Mouse (Mus musculus) forebrain, embryonic 14.5 days (tissue): ENCODE measurements around the gene Rbm15. TPM values are rescaled to one million over a fixed set of nuclear protein-coding genes. Genes with fewer than 3 reads are reported as not detected.
A peak's percentile ranks its signal among the peaks of the same experiment; 100 is the strongest.

Experiments
- ATAC-seq: fragments of 200-750 bp; cut with Nextera tagmentation; 2 replicates; pipeline ENCODE4 v1.8.0; 2017; ENCODE audit warnings: mild to moderate bottlenecking, moderate library complexity
- DNase-seq: peaks from one replicate; pipeline ENCODE4 v3.0.0-alpha.2; 2015; ENCODE audit warnings: low spot score
- H3K27ac ChIP-seq: fragments of 300-500 bp; sonication (generic); 2 replicates; pipeline ENCODE4 v1.5.1; 2014; ENCODE audit warnings: low read depth, mild to moderate bottlenecking, control low read depth, low read length, moderate library complexity
- H3K27me3 ChIP-seq: fragments of 300-500 bp; sonication (generic); replicated peaks from 2 replicates; pipeline ENCODE4 v1.6.1; 2014; ENCODE audit warnings: low read length, control low read depth, mixed read lengths; ENCODE audit not compliant: control insufficient read depth, insufficient read depth
- H3K36me3 ChIP-seq: fragments of 300-500 bp; sonication (generic); 2 replicates; pipeline ENCODE4 v1.6.1; 2014; ENCODE audit warnings: low read length, control low read depth; ENCODE audit not compliant: control insufficient read depth, insufficient read depth
- H3K4me1 ChIP-seq: fragments of 300-500 bp; sonication (generic); 2 replicates; pipeline ENCODE4 v1.6.1; 2014; ENCODE audit warnings: antibody characterized with exemption, low read length, control low read depth; ENCODE audit not compliant: control insufficient read depth, insufficient read depth
- H3K4me2 ChIP-seq: fragments of 300-500 bp; sonication (generic); 2 replicates; pipeline ENCODE4 v1.6.1; 2014; ENCODE audit warnings: mild to moderate bottlenecking, control low read depth, low read length
- H3K4me3 ChIP-seq: fragments of 300-500 bp; sonication (generic); 2 replicates; pipeline ENCODE4 v1.5.1; 2014; ENCODE audit warnings: low read depth, low read length, control low read depth
- H3K9ac ChIP-seq: fragments of 300-500 bp; sonication (generic); 2 replicates; pipeline ENCODE4 v1.6.1; 2014; ENCODE audit warnings: mild to moderate bottlenecking, low read length, control low read depth, moderate library complexity
- H3K9me3 ChIP-seq: fragments of 300-500 bp; sonication (generic); replicated peaks from 2 replicates; pipeline ENCODE4 v1.6.1; 2016; ENCODE audit warnings: low read length, control low read depth, mixed read lengths; ENCODE audit not compliant: control insufficient read depth
- WGBS: fragments of 180-500 bp; shearing (Covaris S2); extraction: QIAGEN DNeasy Blood & Tissue Kit; methylation state at CpG from one replicate; pipeline ENCODE4 v1.1.7; 2014; 5-methylcytosine and 5-hydroxymethylcytosine counted together
- polyA plus RNA-seq: library from polyadenylated mRNA; unstranded; fragments of >200 nt; fragmentation: Nextera tagmentation; extraction: Ambion mirVana; gene quantifications from 2 replicates; pipeline ENCODE4 v1.2.1, GENCODE M21; 2014

Gene Rbm15
- 9.1 and 10.2 TPM in 2 replicates for polyA plus RNA-seq

DNA sequence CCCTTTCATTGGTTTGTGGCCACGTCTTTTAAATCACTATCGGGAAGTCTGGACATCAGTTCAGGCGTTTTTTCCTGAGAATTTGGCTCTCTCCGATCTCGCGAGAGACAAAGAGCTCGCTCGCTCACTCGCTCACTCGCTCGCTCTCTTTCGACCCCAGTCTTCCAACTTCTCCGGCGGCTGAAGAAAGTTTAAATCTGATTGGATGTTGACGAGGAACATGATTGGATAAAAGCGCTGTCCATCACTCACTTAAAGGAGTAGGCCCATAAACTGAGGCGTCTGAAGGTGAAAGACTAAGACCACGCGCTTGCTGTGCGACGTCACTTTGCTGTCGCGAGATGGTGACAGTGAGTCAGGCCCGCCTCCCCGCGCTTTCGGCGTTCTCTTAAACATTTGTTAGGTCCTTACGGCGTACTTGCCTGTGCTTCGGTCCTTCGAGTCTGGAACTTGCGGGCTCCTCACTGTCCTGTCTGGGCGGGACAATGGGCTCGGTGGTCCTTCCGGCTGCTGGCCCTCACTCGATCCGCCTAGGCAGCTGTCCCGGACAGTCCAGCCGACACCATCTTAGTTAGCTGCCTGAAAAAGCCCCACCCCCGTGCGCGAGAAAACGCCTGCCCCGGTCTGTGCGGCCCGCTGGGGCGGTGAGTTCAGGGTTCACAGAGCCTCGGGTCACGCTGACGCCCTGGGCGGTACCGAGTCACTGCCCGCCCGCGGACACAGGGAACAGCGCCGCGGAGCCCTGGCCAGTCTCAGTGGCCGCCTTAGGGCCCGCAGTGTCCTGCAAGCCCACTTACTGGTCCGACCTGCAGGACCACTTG is at the start of gene Rbm15:
TSS of gene Rbm15 (minus strand) at position 293 of the 821 bp plus-strand sequence.
- Histone ChIP-seq H3K9ac (peak within 1 kb of the TSS; percentile 87), H3K4me3 (peak within 1 kb of the TSS; percentile 96), H3K4me1 (peaks cover 21% of the 10 kb centered on the region), H3K36me3 (peaks cover 18% of the 10 kb centered on the region), H3K27me3 (no peaks in the 10 kb centered on the region), H3K4me2 (peak within 1 kb of the TSS; percentile 84), H3K27ac (peak within 1 kb of the TSS; percentile 94), H3K9me3 (no peaks in the 10 kb centered on the region)
- peak; percentile 100 for DNase-seq
- WGBS = under 1% methylated on average over 62 of the region's 62 CpGs
- ATAC-seq = peak; percentile 95

DNA sequence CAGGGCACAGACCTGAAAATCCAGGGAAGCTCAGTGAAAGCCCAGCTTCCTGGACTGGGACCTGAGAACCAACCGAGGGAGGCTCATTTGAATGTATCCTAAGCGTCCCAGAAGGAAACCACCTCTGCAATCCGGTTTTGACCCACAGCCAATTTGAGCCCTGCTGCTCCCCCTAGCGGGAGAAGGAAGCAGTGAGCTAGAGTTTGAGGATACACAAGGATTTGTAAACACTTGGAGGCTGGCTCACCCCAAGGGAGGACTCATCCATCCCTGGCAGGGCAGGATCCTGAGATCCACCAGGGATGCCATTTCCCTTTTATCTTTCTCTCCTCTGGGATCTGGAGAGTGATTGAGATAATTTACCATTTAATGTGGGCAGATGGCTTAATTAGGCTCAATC is 45.9 kb upstream of the Rbm15 start:
- Histone ChIP-seq H3K27ac (no peak overlapping the region), H3K9ac (no peak overlapping the region), H3K4me1 (no peaks in the 10 kb centered on the region), H3K27me3 (no peaks in the 10 kb centered on the region), H3K36me3 (no peaks in the 10 kb centered on the region), H3K4me2 (no peak overlapping the region), H3K9me3 (no peaks in the 10 kb centered on the region), H3K4me3 (no peak overlapping the region)
- DNase-seq (peak; percentile 64), ATAC-seq (no peak)
- 0% methylated on average over 4 of the region's 4 CpGs for WGBS

- no peak overlapping the region for H3K27ac ChIP-seq
- H3K4me3 ChIP-seq = no peak overlapping the region
- H3K27me3 ChIP-seq = no peaks in the 10 kb centered on the region
- no peaks in the 10 kb centered on the region for H3K4me1 ChIP-seq
- ATAC-seq = no peak
- no peak for DNase-seq
- H3K4me2 ChIP-seq = no peak overlapping the region
- no peaks in the 10 kb centered on the region for H3K9me3 ChIP-seq
- no peak overlapping the region for H3K9ac ChIP-seq
- WGBS = 93% methylated on average over 5 of the region's 5 CpGs
- H3K36me3 ChIP-seq = no peaks in the 10 kb centered on the region
These were observed 45.2 kb upstream of the Rbm15 start for GRCm38 (mm10) chr3:107378626-107379025.

GRCm38 (mm10) chr3:107374948-107375664 is 41.6 kb upstream of the Rbm15 start:
- no peak for ATAC-seq

GRCm38 (mm10) chr3:107369156-107369555 is 35.7 kb upstream of the Rbm15 start:
- H3K9me3 ChIP-seq = no peaks in the 10 kb centered on the region
- no peaks in the 10 kb centered on the region for H3K27me3 ChIP-seq
- H3K27ac ChIP-seq = no peak overlapping the region
- no peak overlapping the region for H3K9ac ChIP-seq
- H3K4me2 ChIP-seq = no peak overlapping the region
- H3K36me3 ChIP-seq = no peaks in the 10 kb centered on the region
- H3K4me3 ChIP-seq = no peak overlapping the region
- ATAC-seq (no peak), DNase-seq (no peak)
- H3K4me1 ChIP-seq = 0 out of 2 replicates have a peak, but pooled peaks cover 2% of the 10 kb centered on the region
- WGBS = 81% methylated on average over 6 of the region's 6 CpGs

More at GRCm38 (mm10) chr3:107374948-107375664, 41.6 kb upstream of the Rbm15 start:
- no peak overlapping the region for H3K4me2 ChIP-seq
- no peak overlapping the region for H3K4me3 ChIP-seq
- no peaks in the 10 kb centered on the region for H3K4me1 ChIP-seq
- H3K9me3 ChIP-seq = no peaks in the 10 kb centered on the region
- no peak overlapping the region for H3K27ac ChIP-seq
- H3K9ac ChIP-seq = no peak overlapping the region
- 12% methylated on average over 6 of the region's 6 CpGs for WGBS
- H3K27me3 ChIP-seq = no peaks in the 10 kb centered on the region
- DNase-seq = no peak
- no peaks in the 10 kb centered on the region for H3K36me3 ChIP-seq

DNA sequence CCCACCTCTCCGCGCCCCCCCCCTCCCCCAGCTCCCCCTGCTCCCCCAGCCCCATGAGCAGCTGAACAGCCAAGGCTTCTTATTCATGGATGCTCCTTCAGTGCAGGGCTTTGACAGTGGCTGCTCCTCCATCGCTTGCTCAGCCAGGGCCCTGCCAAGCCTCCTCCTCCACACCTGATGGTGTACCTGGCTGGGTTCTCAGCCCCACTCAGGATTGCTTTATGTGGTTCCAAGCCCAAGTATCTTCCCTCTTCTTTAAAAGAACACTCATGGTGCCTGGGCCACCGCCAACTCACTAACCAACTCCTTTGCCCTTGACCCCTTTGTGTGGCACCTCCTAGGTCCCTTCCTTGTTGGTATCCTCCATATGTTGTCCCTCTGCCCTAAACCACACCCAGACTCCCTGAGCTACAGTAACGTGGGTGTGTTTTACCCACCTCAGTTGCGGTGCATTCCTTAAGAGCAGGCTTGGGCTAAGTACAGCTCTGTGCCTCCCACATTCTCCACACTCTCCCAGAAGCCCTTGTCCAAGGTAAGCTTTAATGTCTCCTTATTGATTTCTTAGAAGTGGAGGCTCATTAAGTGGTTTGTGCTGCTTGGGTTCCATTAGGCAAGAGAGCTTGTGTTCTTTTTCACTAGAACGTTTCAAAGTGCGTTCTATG is 34.6 kb upstream of the Rbm15 start:
- no peak overlapping the region for H3K4me2 ChIP-seq
- no peaks in the 10 kb centered on the region for H3K36me3 ChIP-seq
- H3K27me3 ChIP-seq = no peaks in the 10 kb centered on the region
- 84% methylated on average over 8 of the region's 8 CpGs for WGBS
- H3K27ac ChIP-seq = no peak overlapping the region
- no peak for ATAC-seq
- no peak overlapping the region for H3K9ac ChIP-seq
- no peak overlapping the region for H3K4me3 ChIP-seq
- H3K4me1 ChIP-seq = 0 out of 2 replicates have a peak, but pooled peaks cover 2% of the 10 kb centered on the region
- DNase-seq = no peak
- H3K9me3 ChIP-seq = no peaks in the 10 kb centered on the region

DNA sequence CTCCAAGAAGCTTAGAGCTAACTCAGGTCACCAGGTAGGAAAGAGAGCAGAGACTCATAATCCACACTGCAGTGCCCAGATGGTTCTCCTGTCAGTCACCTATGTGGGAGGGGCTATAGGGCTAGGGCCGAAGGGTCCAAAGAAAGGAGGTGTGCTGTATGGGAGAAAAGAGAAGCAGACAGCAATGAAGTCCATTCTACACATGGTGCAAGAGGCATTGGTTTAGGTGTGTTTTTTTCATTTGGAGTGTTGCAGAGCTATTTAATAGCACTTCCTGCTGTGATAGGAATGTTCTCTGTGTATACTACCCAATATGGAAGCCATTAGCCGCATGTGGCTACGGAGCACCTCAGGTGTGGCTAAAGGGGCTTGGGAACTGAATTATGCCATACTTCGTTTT is 31.9 kb upstream of the Rbm15 start:
- no peak overlapping the region for H3K4me3 ChIP-seq
- no peaks in the 10 kb centered on the region for H3K9me3 ChIP-seq
- 0 out of 2 replicates have a peak, but pooled peaks cover 2% of the 10 kb centered on the region for H3K4me1 ChIP-seq
- WGBS = 82% methylated on average over 4 of the region's 4 CpGs
- DNase-seq = no peak
- H3K36me3 ChIP-seq = no peaks in the 10 kb centered on the region
- no peaks in the 10 kb centered on the region for H3K27me3 ChIP-seq
- no peak for ATAC-seq
- H3K27ac ChIP-seq = no peak overlapping the region
- no peak overlapping the region for H3K4me2 ChIP-seq
- H3K9ac ChIP-seq = no peak overlapping the region

DNA sequence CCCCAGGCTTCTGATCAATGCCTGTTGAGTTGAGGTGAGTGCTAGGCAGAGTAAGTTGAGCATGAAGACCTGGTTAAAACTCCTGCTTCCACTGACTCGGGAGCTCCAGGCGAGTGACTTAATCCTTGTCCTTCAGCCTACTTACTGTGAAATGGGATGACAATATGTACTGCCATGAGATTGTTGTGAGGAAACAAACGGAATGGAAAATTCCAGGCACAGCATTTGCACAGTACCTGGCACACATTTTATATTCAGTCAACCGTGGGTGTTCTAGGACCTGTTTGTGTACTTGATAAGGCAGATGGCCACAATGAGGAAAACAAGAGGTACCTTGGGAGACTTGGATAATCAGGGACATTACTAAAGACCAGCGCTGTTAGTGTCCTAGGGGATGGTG is 29.9 kb upstream of the Rbm15 start:
- Histone ChIP-seq H3K36me3 (no peaks in the 10 kb centered on the region), H3K4me1 (0 out of 2 replicates have a peak, but pooled peaks cover 2% of the 10 kb centered on the region), H3K4me3 (no peak overlapping the region), H3K9ac (no peak overlapping the region), H3K27ac (no peak overlapping the region), H3K9me3 (no peaks in the 10 kb centered on the region), H3K27me3 (no peaks in the 10 kb centered on the region), H3K4me2 (no peak overlapping the region)
- WGBS = 85% methylated on average over 5 of the region's 5 CpGs
- DNase-seq (no peak), ATAC-seq (no peak)
